Mouse (Mus musculus) midbrain, postnatal 0 days (tissue): Measurements from ENCODE around the gene Gatad2b. TPM values are rescaled to one million over a fixed set of nuclear protein-coding genes. Genes with fewer than 3 reads are reported as not detected.

ENCODE experiments used
- ATAC-seq: fragments of 200-750 bp; cut with Nextera tagmentation; 2 replicates; pipeline ENCODE4 v1.8.0; 2017; ENCODE audit warnings: moderate number of reproducible peaks, mild to moderate bottlenecking, moderate TSS enrichment, moderate library complexity; ENCODE audit not compliant: low FRiP score
- DNase-seq: peaks from one replicate; pipeline ENCODE4 v3.0.0-alpha.2; 2015; ENCODE audit warnings: low spot score
- H3K27ac ChIP-seq: fragments of 300-500 bp; sonication (generic); 2 replicates; pipeline ENCODE4 v1.5.1; 2014; ENCODE audit warnings: low read depth, mild to moderate bottlenecking, low read length, mixed read lengths
- H3K27me3 ChIP-seq: fragments of 300-500 bp; sonication (generic); 2 replicates; pipeline ENCODE4 v1.6.1; 2014; ENCODE audit warnings: low read length, control low read depth, mixed read lengths; ENCODE audit not compliant: insufficient read depth
- H3K36me3 ChIP-seq: fragments of 300-500 bp; sonication (generic); 2 replicates; pipeline ENCODE4 v1.6.1; 2014; ENCODE audit warnings: low read length, control low read depth, mixed read lengths; ENCODE audit not compliant: insufficient read depth
- H3K4me1 ChIP-seq: fragments of 300-500 bp; sonication (generic); 2 replicates; pipeline ENCODE4 v1.6.1; 2014; ENCODE audit warnings: mild to moderate bottlenecking, control low read depth, antibody characterized with exemption, low read length, mixed read lengths; ENCODE audit not compliant: insufficient read depth
- H3K4me2 ChIP-seq: fragments of 300-500 bp; sonication (generic); 2 replicates; pipeline ENCODE4 v1.6.1; 2014; ENCODE audit warnings: low read depth, mild to moderate bottlenecking, low read length, mixed read lengths; ENCODE audit not compliant: poor library complexity, severe bottlenecking
- H3K4me3 ChIP-seq: fragments of 300-500 bp; sonication (generic); 2 replicates; pipeline ENCODE4 v1.5.1; 2014; ENCODE audit warnings: low read depth, mild to moderate bottlenecking, low read length, moderate library complexity
- H3K9ac ChIP-seq: fragments of 300-500 bp; sonication (generic); replicated peaks from 2 replicates; pipeline ENCODE4 v1.6.1; 2014; ENCODE audit warnings: mild to moderate bottlenecking, low read length, moderate library complexity, mixed read lengths; ENCODE audit not compliant: poor library complexity, severe bottlenecking
- H3K9me3 ChIP-seq: fragments of 300-500 bp; sonication (generic); 2 replicates; pipeline ENCODE4 v1.6.1; 2016; ENCODE audit warnings: low read length, control low read depth
- CTCF ChIP-seq: IDR thresholded peaks from 2 replicates; pipeline ENCODE4 v1.5.1; 2016; ENCODE audit warnings: antibody characterized with exemption, mild to moderate bottlenecking
- WGBS: fragments of 180-500 bp; shearing (Covaris S2); extraction: QIAGEN DNeasy Blood & Tissue Kit; methylation state at CpG from one replicate; pipeline ENCODE4 v1.1.7; 2014; 5-methylcytosine and 5-hydroxymethylcytosine counted together
- polyA plus RNA-seq: library from polyadenylated mRNA; unstranded; fragments of >200 nt; fragmentation: Nextera tagmentation; extraction: Ambion mirVana; gene quantifications from 2 replicates; pipeline ENCODE4 v1.2.1, GENCODE M21; 2015
- total RNA-seq: library from RNA; depleted of rRNA; stranded (reverse); fragments of >200 nt; gene quantifications from 2 replicates; pipeline ENCODE4 v1.2.3, GENCODE M21; 2014; rRNA removed

Gene Gatad2b
- 27.3 and 29.8 TPM in 2 replicates for total RNA-seq
- 10.2 and 12.9 TPM in 2 replicates for polyA plus RNA-seq

DNA sequence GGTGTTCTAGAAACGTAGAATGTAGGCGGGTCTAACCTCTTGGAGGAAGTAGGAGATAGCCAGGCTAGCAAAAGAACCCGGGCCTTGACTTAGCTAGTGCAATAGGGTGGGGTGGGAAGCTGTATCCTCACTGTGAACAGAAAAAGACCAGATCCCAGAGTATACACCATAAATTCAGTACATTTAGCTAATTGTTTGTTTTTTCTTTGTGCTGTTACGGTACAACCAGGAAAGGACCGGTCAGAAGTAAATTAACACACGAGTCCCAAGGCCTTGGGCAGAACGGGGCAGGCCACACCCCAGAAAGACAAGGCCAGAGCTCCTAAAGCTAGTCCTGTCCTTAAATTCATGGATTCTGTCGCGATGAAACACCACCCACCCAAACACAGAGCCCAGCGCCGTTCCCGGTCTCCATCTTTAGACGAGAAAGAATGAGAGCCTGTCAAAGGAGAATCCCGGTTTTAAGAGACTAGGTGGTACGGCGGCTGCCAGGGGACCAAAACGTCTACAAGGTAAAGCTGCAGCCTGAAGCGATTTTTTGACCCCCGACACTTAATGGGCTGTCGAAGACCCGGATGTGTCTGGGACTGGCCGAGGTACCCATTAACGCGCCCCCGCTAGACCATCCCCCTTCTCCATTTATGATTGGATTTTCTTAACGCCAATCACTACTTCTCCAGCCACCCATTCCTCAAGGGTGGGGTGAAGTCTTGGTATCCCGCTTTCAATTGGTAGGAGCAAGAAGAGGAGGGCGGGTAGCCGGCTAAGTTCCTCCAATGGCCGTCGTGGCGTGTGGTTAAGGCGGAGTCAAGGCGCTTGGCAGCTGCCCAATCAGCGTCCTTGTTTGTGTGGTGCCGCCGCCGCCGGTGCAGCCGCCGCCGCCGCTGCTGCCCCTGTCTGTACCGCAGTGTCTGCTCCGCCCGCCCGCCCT lies at the start of gene Gatad2b:
TSS of gene Gatad2b (plus strand) at position 834 of the 931 bp plus-strand sequence.
- TF ChIP-seq CTCF, result 0 out of 2 replicates have a peak, but pooled peaks have one; percentile 0
- WGBS, result under 1% methylated on average over 47 of the region's 47 CpGs
- Histone ChIP-seq H3K27ac (peak within 1 kb of the TSS; percentile 96), H3K4me2 (peak within 1 kb of the TSS; percentile 89), H3K9me3 (no peaks in the 10 kb centered on the region), H3K27me3 (no peaks in the 10 kb centered on the region), H3K4me1 (peaks cover 10% of the 10 kb centered on the region; the same call in 1 of the 2 replicates), H3K9ac (peak within 1 kb of the TSS; percentile 93), H3K4me3 (peak within 1 kb of the TSS; percentile 85), H3K36me3 (no peaks in the 10 kb centered on the region)
- DNase-seq, result peak; percentile 100
- peak; percentile 98 for ATAC-seq

DNA sequence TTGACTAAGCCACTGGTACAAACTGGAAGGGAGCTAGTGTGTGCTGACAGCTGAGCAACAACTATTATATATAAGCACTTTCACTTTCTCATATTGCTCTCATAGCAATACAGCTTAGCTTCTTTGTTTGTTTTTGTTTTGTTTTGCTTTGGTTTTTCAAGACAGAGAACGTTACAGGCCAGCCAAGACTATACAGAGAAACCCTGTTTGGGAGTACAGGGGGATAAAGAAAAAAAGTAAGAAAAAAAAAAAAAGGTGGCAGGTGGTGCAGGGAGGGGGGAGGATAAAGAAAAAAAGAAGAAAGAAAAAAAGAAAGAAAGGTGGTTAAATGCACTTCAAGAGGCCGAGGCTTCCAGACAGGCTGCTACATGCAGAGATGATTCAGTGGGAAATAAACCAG lies 47.6 kb upstream of the Gatad2b start:
- Histone ChIP-seq H3K4me2 (no peak overlapping the region), H3K4me3 (no peak overlapping the region), H3K27me3 (no peaks in the 10 kb centered on the region), H3K4me1 (0 out of 2 replicates have a peak, but pooled peaks cover 3% of the 10 kb centered on the region), H3K27ac (no peak overlapping the region), H3K9ac (no peak overlapping the region), H3K9me3 (no peaks in the 10 kb centered on the region), H3K36me3 (no peaks in the 10 kb centered on the region; the same call in 1 of the 2 replicates)
- ATAC-seq (no peak), DNase-seq (no peak)
- WGBS, result 65% methylated on average over 2 of the region's 2 CpGs
- no peak for TF ChIP-seq CTCF

DNA sequence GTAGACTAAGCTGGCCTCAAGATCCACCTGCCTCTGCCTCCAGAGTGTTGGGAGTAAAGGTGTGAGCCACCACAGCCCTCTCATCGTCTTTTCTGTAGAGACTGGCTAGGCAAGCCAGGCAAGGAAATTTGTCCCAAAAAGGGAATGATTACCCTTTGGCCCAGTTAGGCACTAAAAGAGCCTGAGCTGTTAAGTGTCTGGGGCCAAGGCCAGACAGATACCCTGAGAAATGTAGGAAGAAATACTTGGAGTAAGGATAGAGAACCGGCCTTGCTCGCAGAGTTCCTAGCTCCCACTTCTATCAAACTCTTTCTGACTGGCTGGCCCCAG lies 45.4 kb upstream of the Gatad2b start:
- Histone ChIP-seq H3K4me1 (0 out of 2 replicates have a peak, but pooled peaks cover 3% of the 10 kb centered on the region), H3K9ac (peak overlapping the region; percentile 48), H3K4me3 (peak overlapping the region; percentile 45), H3K36me3 (peaks cover 8% of the 10 kb centered on the region; the same call in 1 of the 2 replicates), H3K4me2 (peak overlapping the region; percentile 72), H3K27ac (peak overlapping the region; percentile 73), H3K27me3 (no peaks in the 10 kb centered on the region), H3K9me3 (no peaks in the 10 kb centered on the region)
- ATAC-seq (peak; percentile 6; the same call in 1 of the 2 replicates), DNase-seq (no peak)
- 0% methylated on average over 3 of the region's 3 CpGs for WGBS
- no peak for TF ChIP-seq CTCF

DNA sequence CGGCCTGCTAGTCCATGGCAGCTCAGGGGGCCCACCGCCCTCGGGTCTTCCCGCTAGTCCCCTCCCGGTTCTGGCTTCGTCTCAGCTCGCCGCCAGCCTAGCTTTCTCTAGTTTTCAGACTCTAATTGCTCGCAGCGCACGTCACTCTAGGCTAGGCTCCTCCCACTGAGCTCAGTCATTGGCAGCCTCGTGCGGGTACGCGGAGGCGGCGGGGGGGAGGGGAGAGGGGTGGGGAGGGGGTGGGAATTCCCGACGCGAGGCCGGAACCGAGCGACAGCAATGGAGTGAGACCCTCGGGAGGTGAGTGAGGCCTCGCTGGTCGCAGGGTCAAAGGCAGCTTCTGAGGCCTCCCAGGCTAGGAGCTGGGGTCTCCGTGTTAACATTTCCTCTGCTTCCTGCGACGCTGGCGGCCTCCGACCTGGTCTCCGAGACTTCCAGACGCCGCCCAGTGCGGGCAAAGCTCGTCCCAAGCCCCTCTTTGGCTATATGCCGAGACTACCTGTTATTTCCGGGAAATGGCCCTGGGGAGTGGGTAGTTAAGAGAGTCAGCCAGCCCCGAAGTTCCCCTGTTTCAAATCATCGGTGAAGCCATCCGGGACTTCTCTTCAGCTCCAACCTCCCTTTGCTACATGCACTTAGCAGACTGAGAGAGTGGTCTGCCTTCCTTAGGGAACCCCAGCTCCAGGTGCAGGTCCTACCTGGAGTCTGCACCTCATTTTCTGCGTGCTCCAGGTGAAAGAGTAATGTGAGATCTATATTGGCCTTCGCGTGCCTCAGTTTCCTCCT lies 44.8 kb upstream of the Gatad2b start, which contains the start of gene Slc39a1:
TSS of gene Slc39a1 (plus strand) at position 213 of the 786 bp plus-strand sequence.
- H3K27me3 ChIP-seq, result no peaks in the 10 kb centered on the region
- peaks cover 8% of the 10 kb centered on the region; the same call in 1 of the 2 replicates for H3K36me3 ChIP-seq
- no peak; the same call in 1 of the 2 replicates for TF ChIP-seq CTCF
- H3K9me3 ChIP-seq, result no peaks in the 10 kb centered on the region
- H3K9ac ChIP-seq, result peak within 1 kb of the TSS; percentile 54
- peak within 1 kb of the TSS; percentile 72 for H3K4me2 ChIP-seq
- H3K4me3 ChIP-seq, result peak within 1 kb of the TSS; percentile 45
- ATAC-seq (peak; percentile 94), DNase-seq (peak; percentile 98)
- WGBS, result under 1% methylated on average over 44 of the region's 44 CpGs
- H3K4me1 ChIP-seq, result 0 out of 2 replicates have a peak, but pooled peaks cover under 1% of the 10 kb centered on the region
- peak within 1 kb of the TSS; percentile 73 for H3K27ac ChIP-seq

GRCm38 (mm10) chr3:90248746-90249100 lies 44.3 kb upstream of the Gatad2b start:
- peak overlapping the region; percentile 63 for H3K27ac ChIP-seq
- H3K4me3 ChIP-seq, result peak overlapping the region; percentile 45
- H3K4me2 ChIP-seq, result peak overlapping the region; percentile 72
- peak overlapping the region; percentile 54 for H3K9ac ChIP-seq
- TF ChIP-seq CTCF, result no peak
- ATAC-seq, result no peak
- no peak for DNase-seq
- H3K4me1 ChIP-seq, result no peaks in the 10 kb centered on the region
- 4% methylated on average over 10 of the region's 10 CpGs for WGBS
- H3K36me3 ChIP-seq, result peaks cover 8% of the 10 kb centered on the region; the same call in 1 of the 2 replicates
- no peaks in the 10 kb centered on the region for H3K9me3 ChIP-seq
- no peaks in the 10 kb centered on the region for H3K27me3 ChIP-seq
